Mouse (Mus musculus): ENCODE measurements around the gene Serpina3k. TPM values are rescaled to one million over a fixed set of nuclear protein-coding genes. Genes with fewer than 3 reads are reported as not detected.
"Not testable (repeated sequence)": the region's sequence is repeated elsewhere in the genome, so short reads cannot be mapped to it uniquely, and the experiment has no call there.

The Serpina3k gene
- total RNA-seq (2017), result not detected in 3 replicates

GRCm38 (mm10) chr12:104338226-104338625, at the start of gene Serpina3k, which contains the start of gene Serpina3m:
Gene Serpina3k (plus strand): TSS chr12:104338486.
Gene Serpina3m (plus strand): TSS chr12:104338486.
- ATAC-seq (replicated peaks; ENCODE audit: insufficient number of reproducible peaks, low FRiP score, low TSS enrichment, poor library complexity, severe bottlenecking), result not testable (repeated sequence)

DNA sequence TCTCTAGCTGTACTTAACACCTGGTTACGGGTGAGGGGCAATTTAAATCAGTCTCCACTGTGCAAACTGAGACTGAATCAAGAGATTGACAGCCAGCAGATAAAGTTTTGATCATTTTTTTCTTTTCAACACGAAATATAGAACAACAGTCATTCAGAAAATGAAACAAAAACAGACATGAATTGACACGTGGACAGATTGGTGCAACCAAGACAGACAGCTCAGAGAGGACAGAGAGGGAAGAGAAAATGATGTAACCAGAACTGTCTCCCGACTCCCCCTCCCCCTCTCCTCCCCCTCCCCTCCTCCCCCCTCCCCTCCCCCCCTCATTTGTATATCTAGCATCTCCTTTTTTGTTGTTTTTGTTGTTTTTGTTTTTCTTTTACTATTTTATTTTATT, 48.4 kb upstream of the Serpina3k start:
- no peak for ATAC-seq (replicated peaks; ENCODE audit: insufficient number of reproducible peaks, low FRiP score, low TSS enrichment, poor library complexity, severe bottlenecking)

DNA sequence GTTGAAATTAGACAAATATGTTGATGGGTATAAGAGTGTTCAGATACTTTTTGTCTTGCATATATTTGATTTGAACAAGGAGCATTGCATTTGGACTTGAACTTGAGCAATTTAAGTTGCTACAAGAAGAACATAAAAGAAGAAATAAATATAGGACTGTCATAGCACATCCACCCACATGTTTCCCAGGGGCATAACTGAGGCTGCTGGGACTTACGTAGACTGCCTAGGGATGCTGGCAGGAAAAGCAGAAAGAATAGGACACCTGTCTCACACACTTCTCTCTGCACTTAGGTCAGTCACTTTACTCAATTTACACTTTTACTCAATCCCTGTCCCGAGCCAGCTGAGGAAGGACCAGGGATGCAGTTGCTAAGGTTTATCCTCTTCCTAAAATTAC, 44.3 kb upstream of the Serpina3k start:
- no peak for ATAC-seq (replicated peaks; ENCODE audit: insufficient number of reproducible peaks, low FRiP score, low TSS enrichment, poor library complexity, severe bottlenecking)

DNA sequence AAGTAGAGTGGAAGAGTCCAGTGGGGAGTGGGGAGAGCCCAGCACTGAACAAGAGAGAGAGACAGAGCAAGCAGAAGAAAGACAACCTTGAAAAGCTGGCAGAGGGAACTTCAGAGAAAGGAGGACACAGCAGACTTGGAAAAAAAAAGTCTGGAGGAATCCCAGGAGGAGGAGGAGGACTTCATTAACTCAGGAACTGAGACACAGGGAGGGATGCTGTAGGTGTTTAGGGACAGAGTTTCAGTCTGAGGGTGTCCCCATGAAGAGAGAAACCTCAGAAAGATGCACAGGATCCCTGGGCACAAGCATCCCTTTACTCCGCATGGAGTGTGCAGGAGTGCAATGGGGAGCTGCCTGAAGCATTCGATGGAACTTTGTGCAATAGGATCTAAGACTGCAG, 40.2 kb upstream of the Serpina3k start:
- no peak for ATAC-seq (replicated peaks; ENCODE audit: insufficient number of reproducible peaks, low FRiP score, low TSS enrichment, poor library complexity, severe bottlenecking)

DNA sequence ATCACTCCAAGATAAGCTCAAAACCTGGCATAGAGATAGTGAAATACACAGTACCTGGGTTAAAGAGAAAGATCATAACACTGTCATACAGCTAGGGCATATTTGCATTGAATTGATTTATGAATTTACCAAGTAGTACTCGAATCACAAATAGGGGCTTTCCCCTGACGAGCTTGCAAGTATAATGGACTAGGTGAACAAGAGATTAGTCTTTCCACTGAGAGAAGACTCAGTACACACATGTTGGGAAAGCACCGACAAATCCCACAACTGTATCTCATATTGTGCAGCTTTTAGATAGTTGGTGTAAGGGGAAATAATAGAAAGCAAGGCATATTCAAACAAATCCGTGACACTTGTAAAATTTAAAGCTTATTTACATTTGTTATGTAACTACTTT, 32.3 kb upstream of the Serpina3k start:
- ATAC-seq (replicated peaks; ENCODE audit: insufficient number of reproducible peaks, low FRiP score, low TSS enrichment, poor library complexity, severe bottlenecking), result no peak

- ATAC-seq (replicated peaks; ENCODE audit: insufficient number of reproducible peaks, low FRiP score, low TSS enrichment, poor library complexity, severe bottlenecking), result no peak
These were observed 24.0 kb upstream of the Serpina3k start, which contains the start of gene Serpina3j for GRCm38 (mm10) chr12:104314253-104314652. Gene Serpina3j (plus strand): TSS chr12:104314553.

DNA sequence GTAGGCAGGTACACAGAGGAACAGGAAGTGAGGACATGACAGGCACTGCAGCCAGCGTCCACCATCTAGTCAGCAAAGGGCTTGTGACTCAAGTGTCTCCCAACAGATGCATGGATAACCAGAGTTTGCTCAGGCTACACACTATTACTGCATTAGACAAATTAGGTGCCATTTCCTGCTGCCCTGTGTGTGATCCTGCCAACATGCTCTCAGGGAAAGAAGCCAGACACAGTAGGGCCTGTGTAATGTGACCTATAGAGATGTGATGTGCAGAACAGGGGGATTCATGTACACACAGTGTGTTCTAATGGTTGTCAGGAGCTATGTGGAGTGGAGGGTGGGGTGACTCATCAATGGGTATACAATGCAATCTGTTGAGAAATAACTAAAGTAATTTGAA, 15.8 kb upstream of the Serpina3k start:
- ATAC-seq (replicated peaks; ENCODE audit: insufficient number of reproducible peaks, low FRiP score, low TSS enrichment, poor library complexity, severe bottlenecking), result no peak

- no peak for ATAC-seq (replicated peaks; ENCODE audit: insufficient number of reproducible peaks, low FRiP score, low TSS enrichment, poor library complexity, severe bottlenecking)
These were observed 6.6 kb upstream of the Serpina3k start for GRCm38 (mm10) chr12:104331701-104332100.

- ATAC-seq (replicated peaks; ENCODE audit: insufficient number of reproducible peaks, low FRiP score, low TSS enrichment, poor library complexity, severe bottlenecking), result not testable (repeated sequence)
These were observed 1.4 kb upstream of the Serpina3k start for GRCm38 (mm10) chr12:104336873-104337272.

- no peak for ATAC-seq (replicated peaks; ENCODE audit: insufficient number of reproducible peaks, low FRiP score, low TSS enrichment, poor library complexity, severe bottlenecking)
These were observed 419 bp downstream of the Serpina3k start for GRCm38 (mm10) chr12:104338705-104339104.

- ATAC-seq (replicated peaks; ENCODE audit: insufficient number of reproducible peaks, low FRiP score, low TSS enrichment, poor library complexity, severe bottlenecking), result not testable (repeated sequence)
These were observed 4.2 kb downstream of the Serpina3k start for GRCm38 (mm10) chr12:104342489-104342888.

GRCm38 (mm10) chr12:104345181-104345580, 6.9 kb downstream of the Serpina3k start:
- ATAC-seq (replicated peaks; ENCODE audit: insufficient number of reproducible peaks, low FRiP score, low TSS enrichment, poor library complexity, severe bottlenecking), result no peak

GRCm38 (mm10) chr12:104345707-104346106, 7.4 kb downstream of the Serpina3k start:
- ATAC-seq (replicated peaks; ENCODE audit: insufficient number of reproducible peaks, low FRiP score, low TSS enrichment, poor library complexity, severe bottlenecking), result no peak

- ATAC-seq (replicated peaks; ENCODE audit: insufficient number of reproducible peaks, low FRiP score, low TSS enrichment, poor library complexity, severe bottlenecking), result no peak
These were observed 8.8 kb downstream of the Serpina3k start for GRCm38 (mm10) chr12:104347091-104347490.

DNA sequence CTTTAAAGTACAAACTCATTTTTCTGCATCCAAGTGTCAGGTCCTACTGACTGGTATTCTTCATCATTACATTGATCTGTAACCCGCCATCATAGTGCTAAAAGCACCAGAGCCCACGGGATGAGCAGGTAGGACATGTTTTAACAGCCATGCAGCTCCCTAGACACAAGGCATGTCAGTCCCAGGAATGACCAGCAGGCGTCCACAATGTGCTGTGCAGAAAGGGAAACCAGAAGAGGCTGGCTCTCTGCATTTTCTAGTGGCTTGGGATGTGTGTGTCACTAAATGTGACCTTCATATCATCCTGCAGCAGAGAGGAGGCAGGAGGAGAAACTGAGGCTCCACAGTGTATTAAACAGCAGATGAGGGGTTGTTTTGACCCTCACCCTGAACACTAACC, 13.5 kb downstream of the Serpina3k start:
- ATAC-seq (replicated peaks; ENCODE audit: insufficient number of reproducible peaks, low FRiP score, low TSS enrichment, poor library complexity, severe bottlenecking), result not testable (repeated sequence)

DNA sequence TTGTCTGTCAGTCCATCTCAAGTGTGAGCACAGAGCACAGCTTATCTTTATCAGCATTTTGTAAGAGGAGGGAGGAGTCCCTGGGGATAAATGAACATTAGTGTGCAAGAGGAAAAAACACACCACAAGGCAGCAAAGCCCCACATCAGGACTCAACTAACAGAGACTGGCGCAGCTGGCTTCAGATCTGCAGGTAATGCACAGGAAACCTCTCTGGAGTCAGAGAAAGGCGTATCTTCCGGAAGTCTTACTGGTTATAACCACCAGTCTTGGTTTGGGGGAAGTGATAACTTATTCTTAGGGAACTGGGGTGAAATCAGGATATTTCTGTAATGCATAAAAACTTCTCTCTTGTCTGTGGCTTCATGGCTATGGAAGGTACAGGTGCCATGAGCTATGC, 17.7 kb downstream of the Serpina3k start:
- no peak for ATAC-seq (replicated peaks; ENCODE audit: insufficient number of reproducible peaks, low FRiP score, low TSS enrichment, poor library complexity, severe bottlenecking)

DNA sequence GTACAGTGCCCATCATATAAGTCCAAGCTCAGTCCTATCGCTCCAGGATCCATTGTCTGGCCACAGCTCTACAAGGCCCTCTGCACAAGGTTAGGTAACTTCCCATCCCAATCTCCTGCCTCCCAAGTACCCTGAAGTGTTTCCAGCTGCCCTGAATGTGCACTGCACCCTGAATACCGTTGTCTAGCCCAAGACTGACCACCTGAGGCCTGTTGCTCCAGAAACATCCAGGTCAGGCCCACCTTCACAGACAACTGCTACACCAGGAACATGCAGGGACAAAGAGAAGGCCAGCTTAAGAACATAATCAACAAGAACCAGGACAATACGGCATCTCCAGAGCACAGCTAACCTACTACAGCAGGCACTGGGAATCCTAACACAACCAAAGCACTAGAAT, 31.7 kb downstream of the Serpina3k start:
- ATAC-seq (replicated peaks; ENCODE audit: insufficient number of reproducible peaks, low FRiP score, low TSS enrichment, poor library complexity, severe bottlenecking), result no peak

DNA sequence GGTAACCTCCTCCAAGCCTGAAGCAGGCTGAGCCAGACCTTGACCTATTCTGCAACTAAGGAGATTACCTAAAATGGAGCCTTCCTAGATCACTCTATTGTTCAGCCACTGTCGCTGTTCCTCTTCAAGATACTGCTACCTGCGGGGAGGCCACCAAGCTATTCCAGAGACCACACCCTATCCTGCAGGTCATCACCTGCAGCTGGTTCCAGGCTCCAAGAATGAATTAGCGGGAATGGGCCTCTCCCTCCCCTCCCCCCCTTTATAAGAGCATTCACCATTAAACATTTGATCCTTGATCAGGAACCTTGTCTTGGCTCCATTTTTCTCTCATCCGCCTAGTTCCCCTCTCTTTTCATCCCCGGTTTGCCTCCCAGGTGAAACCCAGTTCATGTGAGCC, 38.9 kb downstream of the Serpina3k start:
- not testable (repeated sequence) for ATAC-seq (replicated peaks; ENCODE audit: insufficient number of reproducible peaks, low FRiP score, low TSS enrichment, poor library complexity, severe bottlenecking)

GRCm38 (mm10) chr12:104378351-104378750, 40.1 kb downstream of the Serpina3k start:
- not testable (repeated sequence) for ATAC-seq (replicated peaks; ENCODE audit: insufficient number of reproducible peaks, low FRiP score, low TSS enrichment, poor library complexity, severe bottlenecking)

DNA sequence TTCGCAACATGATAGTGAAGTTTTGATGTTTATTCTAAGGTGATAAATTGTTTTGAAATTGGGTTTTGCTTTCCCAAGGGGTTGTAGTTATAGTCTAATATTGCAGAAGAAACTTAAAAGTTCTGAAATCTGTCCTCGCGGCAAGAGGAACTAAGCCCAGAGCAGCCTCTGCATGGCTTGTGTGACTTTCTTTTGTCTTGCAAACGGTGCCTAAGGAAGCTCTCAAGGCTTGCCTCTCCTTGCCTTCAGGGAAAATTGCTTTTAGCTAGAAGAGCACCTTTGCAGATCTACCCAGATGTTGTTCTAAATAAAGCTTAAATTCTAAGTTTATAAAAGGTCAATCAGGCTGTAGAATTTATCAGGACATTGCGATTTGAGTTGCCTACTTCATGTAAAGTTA, 40.5 kb downstream of the Serpina3k start:
- not testable (repeated sequence) for ATAC-seq (replicated peaks; ENCODE audit: insufficient number of reproducible peaks, low FRiP score, low TSS enrichment, poor library complexity, severe bottlenecking)

- no peak for ATAC-seq (replicated peaks; ENCODE audit: insufficient number of reproducible peaks, low FRiP score, low TSS enrichment, poor library complexity, severe bottlenecking)
These were observed 41.6 kb downstream of the Serpina3k start for GRCm38 (mm10) chr12:104379856-104380255.

Data from monocyte, adult 5-6 weeks (primary cell).